Mouse (Mus musculus) lung, postnatal 10 days (tissue): Measurements from ENCODE around the gene Gm20518.

ENCODE experiments used
- DNase-seq: peaks from one replicate; pipeline ENCODE4 v3.0.0; 2021

Gm20518 gene

GRCm38 (mm10) chr16:17838051-17838450 is 53.4 kb downstream of the Gm20518 start, which contains the start of gene Car15:
Gene Car15, minus strand, starts transcription at chr16:17838364.
- no peak for DNase-seq

- no peak for DNase-seq
These were observed 56.0 kb downstream of the Gm20518 start for GRCm38 (mm10) chr16:17835481-17835880.

GRCm38 (mm10) chr16:17834543-17834942 is 56.9 kb downstream of the Gm20518 start:
- DNase-seq: no peak

GRCm38 (mm10) chr16:17833681-17834399 is 57.6 kb downstream of the Gm20518 start:
- no peak for DNase-seq

- no peak for DNase-seq
These were observed 58.2 kb downstream of the Gm20518 start for GRCm38 (mm10) chr16:17833321-17833680.

GRCm38 (mm10) chr16:17832821-17833220 is 58.6 kb downstream of the Gm20518 start, which contains the start of gene B830017H08Rik:
Gene B830017H08Rik, plus strand, starts transcription at chr16:17833121.
- DNase-seq: no peak

- DNase-seq: no peak
These were observed 59.7 kb downstream of the Gm20518 start for GRCm38 (mm10) chr16:17831781-17832180.

- no peak for DNase-seq
These were observed 60.9 kb downstream of the Gm20518 start for GRCm38 (mm10) chr16:17830385-17831178.

- DNase-seq: no peak
These were observed 62.6 kb downstream of the Gm20518 start for GRCm38 (mm10) chr16:17828867-17829266.

GRCm38 (mm10) chr16:17828229-17828628 is 63.2 kb downstream of the Gm20518 start:
- no peak for DNase-seq

- no peak for DNase-seq
These were observed 65.0 kb downstream of the Gm20518 start for GRCm38 (mm10) chr16:17826500-17826899.

- no peak for DNase-seq
These were observed 74.9 kb downstream of the Gm20518 start for GRCm38 (mm10) chr16:17816528-17816927.

- DNase-seq: peak; percentile 74
These were observed 75.8 kb downstream of the Gm20518 start for GRCm38 (mm10) chr16:17815411-17816402.

GRCm38 (mm10) chr16:17813173-17813572 is 78.3 kb downstream of the Gm20518 start:
- DNase-seq: no peak

- DNase-seq: peak; percentile 60
These were observed 79.4 kb downstream of the Gm20518 start for GRCm38 (mm10) chr16:17812120-17812519.

- peak; percentile 88 for DNase-seq
These were observed 81.8 kb downstream of the Gm20518 start for GRCm38 (mm10) chr16:17809711-17810110.

GRCm38 (mm10) chr16:17809125-17809524 is 82.3 kb downstream of the Gm20518 start:
- no peak for DNase-seq

GRCm38 (mm10) chr16:17807192-17808009 is 84.1 kb downstream of the Gm20518 start:
- DNase-seq: peak; percentile 90

GRCm38 (mm10) chr16:17806581-17807191 is 84.8 kb downstream of the Gm20518 start:
- DNase-seq: peak; percentile 65

GRCm38 (mm10) chr16:17804982-17805381 is 86.5 kb downstream of the Gm20518 start:
- no peak for DNase-seq

GRCm38 (mm10) chr16:17804449-17804912 is 87.0 kb downstream of the Gm20518 start:
- no peak for DNase-seq
